Mouse (Mus musculus) neural tube, embryonic 15.5 days (tissue): ENCODE data around the gene Ocrl. TPM values are rescaled to one million over a fixed set of nuclear protein-coding genes. Genes with fewer than 3 reads are reported as not detected.

ENCODE experiments used
- ATAC-seq: fragments of 200-750 bp; cut with Nextera tagmentation; 2 replicates; pipeline ENCODE4 v1.8.0; 2017; ENCODE audit warnings: mild to moderate bottlenecking, moderate TSS enrichment, moderate library complexity; ENCODE audit not compliant: low FRiP score
- H3K27ac ChIP-seq: fragments of 300-500 bp; sonication (generic); replicated peaks from 2 replicates; pipeline ENCODE4 v1.5.1; 2015; ENCODE audit warnings: mild to moderate bottlenecking, inconsistent platforms
- H3K27me3 ChIP-seq: fragments of 300-500 bp; sonication (generic); replicated peaks from 2 replicates; pipeline ENCODE4 v1.6.1; 2015; ENCODE audit warnings: inconsistent platforms
- H3K36me3 ChIP-seq: fragments of 300-500 bp; sonication (generic); 2 replicates; pipeline ENCODE4 v1.6.1; 2015; ENCODE audit warnings: inconsistent platforms
- H3K4me1 ChIP-seq: fragments of 300-500 bp; sonication (generic); 2 replicates; pipeline ENCODE4 v1.6.1; 2015; ENCODE audit warnings: inconsistent platforms
- H3K4me2 ChIP-seq: fragments of 300-500 bp; sonication (generic); 2 replicates; pipeline ENCODE4 v1.6.1; 2015; ENCODE audit warnings: inconsistent platforms, mild to moderate bottlenecking, moderate library complexity
- H3K4me3 ChIP-seq: fragments of 300-500 bp; sonication (generic); replicated peaks from 2 replicates; pipeline ENCODE4 v1.5.1; 2015; ENCODE audit warnings: mild to moderate bottlenecking, inconsistent platforms
- H3K9ac ChIP-seq: fragments of 300-500 bp; sonication (generic); replicated peaks from 2 replicates; pipeline ENCODE4 v1.6.1; 2015; ENCODE audit warnings: mild to moderate bottlenecking, inconsistent platforms
- H3K9me3 ChIP-seq: fragments of 300-500 bp; sonication (generic); replicated peaks from 2 replicates; pipeline ENCODE4 v1.6.1; 2016; ENCODE audit warnings: inconsistent platforms
- WGBS: fragments of 180-500 bp; shearing (Covaris S2); methylation state at CpG from one replicate; pipeline ENCODE4 v1.1.7; 2015; ENCODE audit warnings: mixed read lengths; 5-methylcytosine and 5-hydroxymethylcytosine counted together
- polyA plus RNA-seq: library from polyadenylated mRNA; unstranded; fragments of >200 nt; fragmentation: Nextera tagmentation; extraction: Ambion mirVana; gene quantifications from 2 replicates; pipeline ENCODE4 v1.2.1, GENCODE M21; 2015

The Ocrl gene
- polyA plus RNA-seq, 1 experiment from 2014 or later, result 31.6 TPM

- Histone ChIP-seq H3K4me3 (peak overlapping the region; percentile 28), H3K27me3 (no peaks in the 10 kb centered on the region), H3K9me3 (no peaks in the 10 kb centered on the region), H3K4me1 (no peaks in the 10 kb centered on the region; the same call in 1 of the 2 replicates), H3K9ac (0 out of 2 replicates have a peak overlapping the region, but pooled peaks have one; percentile 30), H3K27ac (no peak overlapping the region), H3K36me3 (no peaks in the 10 kb centered on the region), H3K4me2 (peak overlapping the region; percentile 50)
- WGBS, result 31% methylated on average over 19 of the region's 19 CpGs
- peak; percentile 55 for ATAC-seq
Observed at GRCm38 (mm10) chrX:47985000-47985619, 72.9 kb downstream of the Ocrl start.

DNA sequence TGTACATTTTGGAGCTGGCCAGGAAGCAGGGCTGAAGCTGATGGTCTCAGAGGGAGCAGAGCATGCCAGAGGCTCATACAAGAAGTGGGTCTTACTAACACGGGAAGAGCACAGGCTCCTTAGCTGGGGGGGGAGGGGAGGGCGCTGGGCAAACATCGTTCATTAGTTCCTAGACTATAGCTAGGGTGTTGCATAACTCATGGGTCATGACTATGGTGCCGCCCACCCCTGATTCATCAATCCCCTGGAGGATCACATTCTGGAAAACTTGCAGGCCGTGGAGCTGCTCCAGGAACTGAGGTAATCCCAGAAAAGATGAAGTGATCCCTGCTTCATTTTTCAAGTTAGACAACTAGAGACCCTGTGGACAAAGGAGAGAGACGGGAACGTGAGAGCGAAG, 75.8 kb downstream of the Ocrl start:
- Histone ChIP-seq H3K27ac (no peak overlapping the region), H3K27me3 (no peaks in the 10 kb centered on the region), H3K4me3 (no peak overlapping the region), H3K4me2 (no peak overlapping the region), H3K36me3 (no peaks in the 10 kb centered on the region), H3K9ac (no peak overlapping the region), H3K4me1 (no peaks in the 10 kb centered on the region; the same call in 1 of the 2 replicates), H3K9me3 (no peaks in the 10 kb centered on the region)
- 77% methylated on average over 8 of the region's 8 CpGs for WGBS
- ATAC-seq, result no peak

- Histone ChIP-seq H3K9me3 (no peaks in the 10 kb centered on the region), H3K27me3 (no peaks in the 10 kb centered on the region), H3K9ac (no peak overlapping the region), H3K4me2 (peak overlapping the region; percentile 41), H3K4me1 (no peaks in the 10 kb centered on the region), H3K27ac (no peak overlapping the region), H3K36me3 (no peaks in the 10 kb centered on the region), H3K4me3 (no peak overlapping the region)
- 16% methylated on average over 8 of the region's 8 CpGs for WGBS
- ATAC-seq, result peak; percentile 72; the same call in 1 of the 2 replicates
Observed at GRCm38 (mm10) chrX:47992606-47993005, 80.4 kb downstream of the Ocrl start.

DNA sequence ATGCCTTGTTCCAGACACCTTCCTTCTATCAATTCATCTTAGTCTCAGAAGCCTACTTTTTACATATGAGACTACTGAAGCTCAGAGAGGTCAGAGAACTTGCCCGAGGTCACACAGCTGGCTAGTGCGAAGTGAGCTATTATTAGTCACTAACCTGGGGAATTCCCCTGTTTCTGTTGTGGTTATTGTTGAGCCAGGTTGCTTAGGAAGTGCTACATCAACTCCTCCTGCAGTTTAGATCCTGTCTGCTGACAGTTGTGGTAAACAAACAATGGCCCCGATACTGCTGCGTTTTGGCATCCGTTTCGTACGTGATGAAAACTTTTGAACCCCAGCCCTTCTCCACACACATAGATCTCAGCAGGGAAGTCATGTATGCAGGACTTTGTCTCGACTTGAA, 86.2 kb downstream of the Ocrl start:
- no peak overlapping the region for H3K4me2 ChIP-seq
- WGBS, result 86% methylated on average over 8 of the region's 8 CpGs
- H3K4me1 ChIP-seq, result no peaks in the 10 kb centered on the region
- no peak overlapping the region for H3K27ac ChIP-seq
- H3K9me3 ChIP-seq, result no peaks in the 10 kb centered on the region; the same call in 1 of the 2 replicates
- no peaks in the 10 kb centered on the region for H3K36me3 ChIP-seq
- H3K27me3 ChIP-seq, result no peaks in the 10 kb centered on the region
- no peak for ATAC-seq
- no peak overlapping the region for H3K9ac ChIP-seq
- H3K4me3 ChIP-seq, result no peak overlapping the region

DNA sequence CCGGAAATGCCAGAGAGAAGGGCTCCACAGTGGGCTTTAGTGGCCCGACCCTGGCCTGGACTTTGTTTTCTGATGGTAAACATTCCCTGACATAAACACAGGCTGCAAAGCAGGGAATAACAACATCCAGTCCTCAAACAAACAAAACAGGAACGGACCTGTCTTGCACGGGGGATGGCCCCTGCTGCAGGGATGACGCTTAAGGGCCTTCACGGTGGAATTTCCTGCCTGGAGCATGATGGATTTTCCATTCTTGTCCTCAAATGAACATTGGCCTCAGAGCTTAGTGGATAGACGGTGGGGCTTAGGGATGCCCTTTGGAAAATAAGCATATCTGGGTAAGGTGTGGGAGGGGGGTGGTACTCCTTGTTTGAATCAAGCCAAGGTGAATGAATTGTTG, 89.0 kb downstream of the Ocrl start:
- Histone ChIP-seq H3K27me3 (no peaks in the 10 kb centered on the region), H3K9me3 (no peaks in the 10 kb centered on the region; the same call in 1 of the 2 replicates), H3K36me3 (no peaks in the 10 kb centered on the region), H3K27ac (no peak overlapping the region), H3K4me2 (no peak overlapping the region), H3K9ac (no peak overlapping the region), H3K4me1 (no peaks in the 10 kb centered on the region), H3K4me3 (no peak overlapping the region)
- no peak for ATAC-seq
- WGBS, result 81% methylated on average over 7 of the region's 7 CpGs

DNA sequence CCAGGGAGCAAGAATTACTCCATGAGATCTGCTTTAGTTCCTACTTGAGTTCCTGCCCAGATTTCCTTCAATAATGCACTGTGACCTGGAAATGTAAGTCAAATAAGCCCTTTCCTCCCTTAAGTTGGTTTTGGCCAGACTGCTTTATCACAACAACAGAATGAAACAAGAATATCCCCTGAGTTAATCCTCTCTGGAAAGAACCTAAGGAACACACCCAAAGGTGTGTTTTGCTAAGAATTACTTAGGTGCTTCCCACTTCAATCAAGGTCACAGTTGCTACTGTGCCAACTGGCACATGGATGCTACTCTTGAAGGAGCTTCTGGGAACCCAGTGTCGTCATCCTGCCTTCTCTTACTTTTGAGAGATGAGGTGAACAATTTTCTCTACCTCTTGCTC, 92.6 kb downstream of the Ocrl start:
- WGBS, result 93% methylated on average over 1 of the region's 1 CpGs
- H3K27ac ChIP-seq, result no peak overlapping the region
- no peak for ATAC-seq
- no peaks in the 10 kb centered on the region for H3K27me3 ChIP-seq
- H3K4me3 ChIP-seq, result no peak overlapping the region
- H3K9me3 ChIP-seq, result no peaks in the 10 kb centered on the region; the same call in 1 of the 2 replicates
- H3K4me2 ChIP-seq, result no peak overlapping the region
- no peaks in the 10 kb centered on the region for H3K4me1 ChIP-seq
- H3K36me3 ChIP-seq, result no peaks in the 10 kb centered on the region
- H3K9ac ChIP-seq, result no peak overlapping the region

DNA sequence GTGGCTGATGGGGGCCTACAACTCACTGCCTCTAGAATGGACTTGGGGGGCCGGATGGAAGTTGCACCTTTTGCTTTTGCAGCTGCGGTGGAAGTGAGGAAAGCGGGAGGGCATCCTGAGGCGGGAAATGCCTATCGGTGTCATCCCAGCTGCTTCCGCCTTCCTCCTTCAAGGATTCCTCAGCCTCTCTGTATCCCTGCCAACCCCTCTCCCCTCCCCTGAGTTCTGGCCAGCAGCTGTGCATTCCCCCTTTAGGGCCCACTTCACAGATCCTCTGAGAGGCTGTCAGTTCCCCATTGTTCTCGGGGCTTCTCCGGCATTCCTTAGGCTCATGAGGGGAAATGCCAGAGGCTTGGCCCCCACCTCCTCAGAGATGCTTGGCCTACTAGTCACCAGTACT, 93.9 kb downstream of the Ocrl start:
- Histone ChIP-seq H3K27me3 (no peaks in the 10 kb centered on the region), H3K36me3 (no peaks in the 10 kb centered on the region), H3K9me3 (no peaks in the 10 kb centered on the region; the same call in 1 of the 2 replicates), H3K9ac (no peak overlapping the region), H3K4me3 (no peak overlapping the region), H3K4me2 (no peak overlapping the region), H3K4me1 (no peaks in the 10 kb centered on the region), H3K27ac (no peak overlapping the region)
- no peak for ATAC-seq
- WGBS, result 69% methylated on average over 8 of the region's 8 CpGs

GRCm38 (mm10) chrX:48011656-48012055, 99.5 kb downstream of the Ocrl start:
- Histone ChIP-seq H3K36me3 (no peaks in the 10 kb centered on the region), H3K9me3 (no peaks in the 10 kb centered on the region), H3K9ac (no peak overlapping the region), H3K27ac (no peak overlapping the region), H3K27me3 (no peaks in the 10 kb centered on the region), H3K4me1 (0 out of 2 replicates have a peak, but pooled peaks cover 2% of the 10 kb centered on the region), H3K4me3 (no peak overlapping the region), H3K4me2 (no peak overlapping the region)
- no peak for ATAC-seq
- WGBS, result 91% methylated on average over 3 of the region's 3 CpGs

Other genes with a start within 250 kb of the Ocrl start
- 30.5 and 30.6 TPM in 2 replicates for gene Smarca1, start 19.4 kb upstream of the Ocrl start, polyA plus RNA-seq
- 2.6 and 3.6 TPM in 2 replicates for gene Apln, start 122.5 kb downstream of the Ocrl start, polyA plus RNA-seq
- 0.31 and 0.54 TPM in 2 replicates for gene Xpnpep2, start 196.3 kb downstream of the Ocrl start, polyA plus RNA-seq
- gene Sash3, start 234.0 kb downstream of the Ocrl start, polyA plus RNA-seq, result 1.1 and 18.9 TPM in 2 replicates